Mouse (Mus musculus) midbrain, embryonic 13.5 days (tissue): Measurements from ENCODE around the gene Wdr13. TPM values are rescaled to one million over a fixed set of nuclear protein-coding genes. Genes with fewer than 3 reads are reported as not detected.
A peak's percentile ranks its signal among the peaks of the same experiment; 100 is the strongest.

ENCODE experiments used
- ATAC-seq: fragments of 200-750 bp; cut with Nextera tagmentation; 2 replicates; pipeline ENCODE4 v1.8.0; 2017; ENCODE audit warnings: mild to moderate bottlenecking, moderate TSS enrichment, moderate library complexity
- H3K27ac ChIP-seq: fragments of 300-500 bp; sonication (generic); 2 replicates; pipeline ENCODE4 v1.5.1; 2015; ENCODE audit warnings: inconsistent platforms, mild to moderate bottlenecking, moderate library complexity
- H3K27me3 ChIP-seq: fragments of 300-500 bp; sonication (generic); 2 replicates; pipeline ENCODE4 v1.6.1; 2015; ENCODE audit warnings: mild to moderate bottlenecking, inconsistent platforms
- H3K36me3 ChIP-seq: fragments of 300-500 bp; sonication (generic); 2 replicates; pipeline ENCODE4 v1.6.1; 2015; ENCODE audit warnings: mild to moderate bottlenecking, inconsistent platforms
- H3K4me1 ChIP-seq: fragments of 300-500 bp; sonication (generic); replicated peaks from 2 replicates; pipeline ENCODE4 v1.6.1; 2015; ENCODE audit warnings: inconsistent platforms
- H3K4me2 ChIP-seq: fragments of 300-500 bp; sonication (generic); replicated peaks from 2 replicates; pipeline ENCODE4 v1.6.1; 2015; ENCODE audit warnings: moderate library complexity, mild to moderate bottlenecking, inconsistent platforms
- H3K4me3 ChIP-seq: fragments of 300-500 bp; sonication (generic); replicated peaks from 2 replicates; pipeline ENCODE4 v1.5.1; 2015; ENCODE audit warnings: mild to moderate bottlenecking, inconsistent platforms
- H3K9ac ChIP-seq: fragments of 300-500 bp; sonication (generic); replicated peaks from 2 replicates; pipeline ENCODE4 v1.6.1; 2015; ENCODE audit warnings: mild to moderate bottlenecking, inconsistent platforms
- H3K9me3 ChIP-seq: fragments of 300-500 bp; sonication (generic); 2 replicates; pipeline ENCODE4 v1.6.1; 2016; ENCODE audit warnings: mild to moderate bottlenecking, inconsistent platforms
- WGBS: fragments of 180-500 bp; shearing (Covaris S2); methylation state at CpG from one replicate; pipeline ENCODE4 v1.1.7; 2015; 5-methylcytosine and 5-hydroxymethylcytosine counted together
- polyA plus RNA-seq: library from polyadenylated mRNA; unstranded; fragments of >200 nt; fragmentation: Nextera tagmentation; extraction: Ambion mirVana; gene quantifications from 2 replicates; pipeline ENCODE4 v1.2.1, GENCODE M21; 2015

The Wdr13 gene
- polyA plus RNA-seq, 1 experiment from 2014 or later, result 58.0 TPM

DNA sequence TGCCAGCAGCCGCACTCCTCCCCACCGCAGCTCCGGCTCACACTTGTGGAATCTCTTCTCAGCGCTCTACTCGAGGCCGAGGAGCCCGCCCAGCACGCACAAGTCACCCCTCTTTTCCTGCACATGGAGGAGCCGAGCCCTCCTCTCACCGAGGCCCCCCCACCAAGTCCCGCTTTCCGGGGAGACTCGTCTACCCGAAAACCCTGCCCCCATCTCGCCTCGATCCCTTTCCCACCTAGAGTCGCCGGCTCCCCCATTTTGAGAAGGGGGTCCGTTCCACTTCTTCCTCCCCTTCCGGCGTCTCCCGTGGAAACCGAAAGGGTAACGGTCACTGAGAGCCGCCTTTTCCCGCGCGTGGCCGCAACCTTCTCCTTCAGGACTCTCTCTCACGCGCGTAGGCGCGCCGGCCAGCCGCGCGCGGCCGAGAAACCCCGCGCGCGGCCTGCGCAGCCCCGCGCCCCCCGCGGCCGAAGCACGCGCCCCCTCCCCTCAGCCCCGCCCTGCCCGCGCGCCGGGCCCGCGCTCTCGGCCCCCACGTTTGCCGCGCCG is 58.7 kb downstream of the Wdr13 start:
- peak overlapping the region; percentile 83 for H3K27ac ChIP-seq
- peak overlapping the region; percentile 67 for H3K9ac ChIP-seq
- H3K27me3 ChIP-seq, result no peaks in the 10 kb centered on the region
- peak; percentile 5 for ATAC-seq
- peaks cover 8% of the 10 kb centered on the region; the same call in 1 of the 2 replicates for H3K4me1 ChIP-seq
- peak overlapping the region; percentile 60 for H3K4me2 ChIP-seq
- 33% methylated on average over 54 of the region's 64 CpGs for WGBS
- peaks cover 15% of the 10 kb centered on the region for H3K36me3 ChIP-seq
- H3K4me3 ChIP-seq, result peak overlapping the region; percentile 56
- no peaks in the 10 kb centered on the region for H3K9me3 ChIP-seq

Other genes with a start within 250 kb of the Wdr13 start
- gene Slc35a2, start 248.9 kb downstream of the Wdr13 start, polyA plus RNA-seq, result 34.6 and 41.5 TPM in 2 replicates
- 216 and 236 TPM in 2 replicates for gene Pqbp1, start 233.6 kb downstream of the Wdr13 start, polyA plus RNA-seq
- 171 and 173 TPM in 2 replicates for gene Timm17b, start 233.5 kb downstream of the Wdr13 start, polyA plus RNA-seq
- gene Gm10491, start 225.1 kb downstream of the Wdr13 start, polyA plus RNA-seq, result not detected in 2 replicates
- gene Gm10490, start 223.3 kb downstream of the Wdr13 start, polyA plus RNA-seq, result not detected in 2 replicates
- 164 and 172 TPM in 2 replicates for gene Pcsk1n, start 213.1 kb downstream of the Wdr13 start, polyA plus RNA-seq
- gene Eras, start 204.3 kb downstream of the Wdr13 start, polyA plus RNA-seq, result 0.24 TPM in 1 of 2 replicates, not detected in the other
- gene Hdac6, start 185.0 kb downstream of the Wdr13 start, polyA plus RNA-seq, result 76.7 and 78.2 TPM in 2 replicates
- 0.24 and 0.31 TPM in 2 replicates for gene Gata1, start 154.8 kb downstream of the Wdr13 start, polyA plus RNA-seq
- gene Glod5, start 114.4 kb downstream of the Wdr13 start, polyA plus RNA-seq, result 0.26 TPM in 1 of 2 replicates, not detected in the other
- 49.9 and 50.4 TPM in 2 replicates for gene Suv39h1, start 58.1 kb downstream of the Wdr13 start, polyA plus RNA-seq
- 0.15 TPM in 1 of 2 replicates, not detected in the other for gene Was, start 42.4 kb downstream of the Wdr13 start, polyA plus RNA-seq
- gene Rbm3, start 13.0 kb upstream of the Wdr13 start, polyA plus RNA-seq, result 358 and 422 TPM in 2 replicates
- 17.5 and 19.0 TPM in 2 replicates for gene Tbc1d25, start 43.3 kb upstream of the Wdr13 start, polyA plus RNA-seq
- 29.3 and 36.7 TPM in 2 replicates for gene Ebp, start 60.6 kb upstream of the Wdr13 start, polyA plus RNA-seq
- 40.5 and 41.9 TPM in 2 replicates for gene Porcn, start 73.6 kb upstream of the Wdr13 start, polyA plus RNA-seq
- 47.3 and 50.8 TPM in 2 replicates for gene Ftsj1, start 119.5 kb upstream of the Wdr13 start, polyA plus RNA-seq
- gene Slc38a5, start 138.2 kb upstream of the Wdr13 start, polyA plus RNA-seq, result 24.8 and 25.5 TPM in 2 replicates
- gene Ssxb10, start 194.5 kb upstream of the Wdr13 start, polyA plus RNA-seq, result not detected in 2 replicates
- gene Ssxb9, start 234.1 kb upstream of the Wdr13 start, polyA plus RNA-seq, result not detected in 2 replicates